Mouse (Mus musculus): ENCODE measurements at regions not wholly inside any gene's neighbourhood (a gene's known extent, or its start where the extent isn't known, plus 50 kb on each side); places are given as distances from the start of the nearest gene placed in this dataset.

DNA sequence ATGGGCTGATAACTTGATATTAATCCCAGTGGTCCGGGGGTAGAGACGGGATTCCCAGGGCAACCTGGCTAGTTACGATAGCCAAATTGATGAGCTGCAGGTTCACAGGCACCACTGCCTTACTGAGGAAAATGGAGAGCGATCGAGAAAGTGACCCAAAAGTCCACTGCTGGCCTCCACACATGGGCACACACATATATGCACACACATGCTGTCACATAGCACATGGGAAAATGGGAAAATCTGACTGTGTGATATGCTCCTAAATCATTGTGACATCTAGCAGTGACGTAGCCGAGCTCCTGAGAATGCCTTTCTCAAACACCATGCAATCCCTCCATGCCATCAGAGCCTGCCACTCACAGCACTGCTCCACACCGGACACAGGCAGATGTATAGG is 83.8 kb upstream of the Cpsf6 start:
- no peak for DNase-seq (ENCODE audit: low read depth, low spot score)

DNA sequence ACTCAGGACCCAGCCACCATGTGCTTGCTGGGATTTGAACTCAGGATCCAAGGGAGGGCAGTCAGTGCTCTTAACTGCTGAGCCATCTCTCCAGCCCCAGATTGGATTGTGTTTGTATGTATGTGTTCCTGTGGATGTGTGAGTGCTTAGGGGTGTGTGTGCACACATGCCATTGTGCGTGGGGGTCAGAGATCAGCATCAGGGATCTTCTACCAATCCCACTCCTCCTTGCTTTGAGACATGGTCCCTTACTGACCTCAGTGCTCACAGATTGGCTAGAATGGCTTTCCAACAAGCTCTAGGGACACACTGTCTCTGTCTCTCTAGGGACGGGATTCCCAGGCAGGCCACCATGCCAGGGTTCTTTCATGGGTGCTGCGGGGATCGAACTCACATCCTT is 83.1 kb upstream of the Cpsf6 start:
- DNase-seq (ENCODE audit: low read depth, low spot score), result no peak

GRCm38 (mm10) chr10:117461791-117462516 is 82.1 kb upstream of the Cpsf6 start:
- DNase-seq (ENCODE audit: low read depth, low spot score), result no peak

GRCm38 (mm10) chr10:117461261-117461660 is 81.4 kb upstream of the Cpsf6 start:
- DNase-seq (ENCODE audit: low read depth, low spot score), result no peak

DNA sequence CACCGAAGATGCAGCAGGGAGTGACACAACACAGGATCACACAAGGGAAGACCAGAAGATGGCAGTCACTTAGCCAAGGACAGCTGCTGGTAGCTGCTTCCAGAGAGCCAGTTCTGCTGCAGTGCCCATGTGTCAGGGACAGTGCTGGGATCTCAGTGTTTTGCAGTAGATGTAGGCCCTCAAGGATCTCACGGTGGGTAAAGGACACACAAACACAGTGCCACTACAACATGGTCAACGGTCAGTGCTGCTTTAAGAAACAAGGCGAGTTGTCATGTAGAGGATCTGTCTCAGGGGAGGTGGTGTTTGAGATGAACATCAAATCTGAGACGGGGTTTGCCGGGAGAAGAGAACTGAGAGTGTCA is 80.5 kb upstream of the Cpsf6 start:
- no peak for DNase-seq (ENCODE audit: low read depth, low spot score)

DNA sequence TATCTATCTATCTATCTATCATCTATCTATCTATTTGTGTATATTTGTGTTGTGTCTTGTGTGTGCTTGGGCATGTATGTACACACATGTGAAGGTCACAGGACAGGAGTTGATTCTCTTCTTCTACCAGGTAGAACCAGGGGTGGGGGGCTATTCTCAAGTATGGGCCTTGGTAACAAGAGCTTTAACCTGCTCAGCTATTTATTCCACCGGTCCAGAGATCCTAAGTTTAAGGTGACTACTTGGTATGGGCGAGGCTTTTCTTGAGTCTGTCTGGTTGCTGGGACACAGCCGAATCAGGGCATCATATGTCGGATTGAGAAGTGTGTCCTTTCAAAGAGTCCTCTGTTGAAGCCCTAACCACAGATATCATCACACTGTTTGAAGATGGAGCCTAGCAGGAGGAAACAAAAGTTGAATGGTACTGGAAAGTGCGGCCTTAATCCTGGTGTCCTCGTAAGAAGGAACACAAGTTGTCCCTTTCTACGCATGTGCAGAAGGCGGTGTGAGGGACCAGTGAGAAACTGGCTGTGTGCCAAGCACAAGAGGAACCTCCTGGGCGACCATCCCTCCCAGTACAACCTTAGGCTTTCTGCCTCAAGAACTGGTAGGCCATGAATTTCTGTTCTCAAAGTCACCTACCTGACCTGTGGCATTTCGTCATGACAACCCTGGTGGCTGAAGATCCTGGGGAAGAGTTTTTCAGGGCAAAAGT is 80.0 kb upstream of the Cpsf6 start:
- DNase-seq (ENCODE audit: low read depth, low spot score), result no peak

DNA sequence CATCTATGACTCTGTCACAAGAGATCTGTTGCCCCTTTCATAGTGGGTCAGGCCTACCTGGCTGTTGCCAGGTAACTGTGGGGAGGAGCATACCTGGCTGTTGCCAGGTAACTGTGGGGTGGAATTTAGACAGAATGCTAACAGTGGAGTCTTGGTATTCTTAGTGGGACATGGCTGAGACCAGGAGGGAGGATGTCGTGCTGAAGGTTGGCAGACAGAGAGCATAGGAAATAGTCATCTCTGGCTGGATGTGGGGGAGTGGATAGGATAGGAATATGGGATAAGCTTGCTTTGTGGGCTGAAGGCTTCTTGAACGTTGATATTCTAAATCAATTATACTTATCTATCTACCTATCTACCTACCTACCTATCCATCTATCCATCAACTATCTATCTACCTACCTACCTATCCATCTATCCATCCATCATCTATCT is 79.2 kb upstream of the Cpsf6 start:
- DNase-seq (ENCODE audit: low read depth, low spot score), result no peak

DNA sequence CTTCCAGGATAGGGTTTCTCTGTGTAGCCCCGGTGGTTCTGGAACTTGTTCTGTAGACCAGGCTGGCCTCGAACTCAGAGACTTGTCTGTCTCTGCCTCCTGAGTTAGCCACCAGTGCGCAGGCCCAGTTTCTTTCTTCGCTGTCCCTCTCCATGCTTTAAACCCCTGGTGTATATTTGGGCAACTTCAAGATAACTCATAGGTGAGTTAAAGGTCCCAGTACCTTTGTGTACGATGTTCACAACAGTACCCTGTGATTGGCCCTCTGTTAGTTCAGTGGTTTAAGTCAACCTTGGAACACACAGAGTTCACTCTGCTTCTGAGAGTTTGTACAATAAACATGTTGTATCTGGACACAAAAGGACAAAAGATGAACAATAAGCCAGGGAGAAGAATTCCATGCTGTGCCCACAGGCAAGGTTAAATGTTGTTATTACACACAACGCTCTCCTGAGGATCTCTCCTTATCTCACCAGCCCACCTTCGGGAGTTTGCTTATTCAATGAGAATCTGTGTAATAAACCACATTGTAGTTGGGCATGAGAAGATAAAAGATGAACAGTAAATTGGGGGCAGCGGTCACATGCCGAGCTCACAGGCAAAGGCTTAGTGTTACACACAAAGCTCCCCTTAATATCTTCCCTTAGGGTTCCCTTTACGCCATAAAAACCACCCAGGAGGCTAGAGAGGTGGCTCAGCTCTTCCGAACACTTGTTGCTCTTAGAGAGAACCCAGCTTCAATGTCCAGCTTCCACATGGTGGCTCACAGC is 78.6 kb upstream of the Cpsf6 start:
- DNase-seq (ENCODE audit: low read depth, low spot score), result no peak

- no peak for DNase-seq (ENCODE audit: low read depth, low spot score)
Observed at GRCm38 (mm10) chr10:117457701-117457950, 77.8 kb upstream of the Cpsf6 start.

DNA sequence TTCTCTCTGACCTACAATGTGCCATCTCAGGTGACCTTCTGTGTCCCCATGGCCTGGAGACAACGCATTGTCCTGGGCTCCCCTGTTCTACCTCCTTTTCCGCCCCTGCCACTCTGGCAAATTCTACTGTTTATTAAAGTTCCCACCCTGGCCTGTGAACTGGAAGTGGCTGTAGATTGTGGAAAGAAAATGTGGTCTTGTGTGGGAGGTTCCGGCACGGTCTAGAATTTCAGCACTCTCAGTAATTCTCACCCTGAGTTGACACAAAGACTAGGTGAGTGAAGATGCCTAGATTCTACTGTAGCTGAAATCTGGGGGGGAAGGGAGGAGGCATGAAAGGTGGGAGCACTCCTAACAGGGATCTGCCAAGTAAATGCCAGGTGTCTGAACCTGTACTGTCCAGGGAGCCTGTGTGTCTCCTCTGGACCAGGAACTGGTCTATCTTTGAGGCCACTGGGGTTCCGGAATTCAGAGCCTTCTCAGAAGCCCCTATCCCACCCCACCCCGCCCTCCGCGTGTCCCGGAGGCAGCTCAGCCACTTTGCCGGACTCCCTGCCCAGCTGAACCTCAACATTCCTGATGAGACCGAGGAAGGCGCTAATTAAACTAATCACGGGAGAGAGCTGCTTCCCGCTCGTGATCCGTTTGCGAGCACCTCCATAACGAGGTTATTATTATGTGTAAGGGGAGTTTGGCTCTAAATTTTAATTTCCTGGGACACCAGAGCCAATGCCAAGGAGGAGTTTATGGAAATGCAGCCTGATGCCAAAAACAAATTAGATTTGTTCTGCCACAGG is 77.3 kb upstream of the Cpsf6 start:
- DNase-seq (ENCODE audit: low read depth, low spot score), result no peak

GRCm38 (mm10) chr10:117456427-117456826 is 76.6 kb upstream of the Cpsf6 start:
- no peak for DNase-seq (ENCODE audit: low read depth, low spot score)

DNA sequence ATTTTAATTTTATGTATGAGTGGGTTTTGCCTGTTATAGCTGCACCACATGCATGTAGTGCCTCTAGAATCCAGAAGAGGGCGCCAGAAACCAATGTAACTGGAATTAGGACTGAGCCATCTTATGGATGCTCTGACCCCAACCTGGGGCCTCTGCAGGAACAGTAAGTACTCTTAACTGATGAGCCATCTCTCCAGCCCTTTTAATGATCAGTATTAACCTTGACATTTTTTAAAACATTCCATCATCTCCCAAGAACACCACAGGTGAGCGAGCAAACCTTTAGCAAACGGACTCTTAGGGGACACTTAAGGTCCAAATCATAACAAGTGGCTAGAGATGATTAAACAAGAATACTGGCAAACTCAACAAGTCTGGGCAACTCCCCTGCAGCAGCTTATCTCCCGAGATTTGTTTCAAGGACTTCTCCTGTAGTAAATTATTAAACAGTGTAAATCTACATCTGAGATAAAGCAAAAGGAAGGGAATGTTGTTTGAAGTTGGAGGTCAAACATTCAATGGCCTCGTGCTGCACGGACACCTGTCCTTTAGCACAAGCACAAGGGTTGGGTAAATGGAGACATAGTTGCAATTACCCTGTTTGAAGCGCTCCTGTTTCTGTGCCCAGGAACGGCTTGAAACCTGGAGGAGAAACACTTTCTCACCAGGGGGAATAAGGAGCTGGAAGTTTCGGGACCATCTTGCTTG is 75.9 kb upstream of the Cpsf6 start:
- DNase-seq (ENCODE audit: low read depth, low spot score), result peak; percentile 41

- DNase-seq (ENCODE audit: low read depth, low spot score), result no peak
Observed at GRCm38 (mm10) chr10:117454711-117455591, 75.1 kb upstream of the Cpsf6 start.

DNA sequence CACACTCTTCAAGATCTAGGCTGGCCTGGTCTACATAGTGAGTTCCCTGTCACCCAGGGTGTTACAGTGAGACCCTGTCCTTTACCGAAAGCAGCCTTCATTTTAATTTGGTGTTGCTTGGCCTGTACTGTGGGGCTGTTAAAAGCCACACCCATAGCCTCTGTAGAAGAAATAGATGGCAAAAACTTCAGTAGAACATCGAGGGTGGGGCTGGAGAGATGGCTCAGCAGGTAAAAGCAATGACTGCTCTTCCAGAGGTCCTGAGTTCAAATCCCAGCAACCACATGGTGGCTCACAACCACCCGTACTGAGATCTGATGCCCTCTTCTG is 74.3 kb upstream of the Cpsf6 start:
- no peak for DNase-seq (ENCODE audit: low read depth, low spot score)

GRCm38 (mm10) chr10:117453406-117454170 is 73.8 kb upstream of the Cpsf6 start:
- no peak for DNase-seq (ENCODE audit: low read depth, low spot score)

DNA sequence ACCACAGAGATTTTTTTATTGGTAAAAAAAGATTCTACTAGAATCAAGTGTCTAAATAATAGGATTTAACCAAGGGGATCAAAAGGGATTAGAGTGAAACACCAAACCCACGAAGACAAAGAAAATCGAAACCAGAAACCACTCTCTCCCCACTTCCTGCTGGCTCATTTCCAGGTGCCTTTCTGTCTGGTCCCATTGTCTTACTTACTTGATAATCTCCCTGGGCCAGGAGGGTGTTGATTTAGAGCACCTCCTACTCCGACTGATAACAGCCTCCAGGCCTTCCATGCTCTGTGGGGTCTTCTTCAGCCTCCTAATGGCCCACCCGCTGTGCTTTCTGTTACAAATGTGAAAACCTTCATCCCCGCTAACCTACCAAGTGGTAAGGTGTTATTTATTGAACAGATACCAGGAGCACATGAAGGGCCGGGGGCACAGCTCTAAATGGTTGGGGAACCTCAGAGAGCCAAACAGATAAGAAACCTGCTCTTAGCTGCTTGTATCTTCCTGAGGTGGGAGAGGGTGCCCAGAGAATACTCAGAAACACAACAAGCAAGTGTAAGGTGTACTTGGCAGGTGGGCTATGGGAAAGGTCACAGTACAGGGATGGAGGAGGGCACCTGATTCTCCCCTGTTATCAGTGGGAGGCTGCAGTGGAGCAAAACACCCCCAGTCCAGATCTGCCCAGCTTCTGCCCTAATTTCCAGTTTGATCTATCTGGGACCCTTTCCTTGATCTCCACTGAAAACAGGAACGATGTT is 72.6 kb upstream of the Cpsf6 start:
- DNase-seq (ENCODE audit: low read depth, low spot score), result no peak

GRCm38 (mm10) chr10:117451396-117452185 is 71.8 kb upstream of the Cpsf6 start:
- DNase-seq (ENCODE audit: low read depth, low spot score), result no peak

GRCm38 (mm10) chr10:117450631-117451030 is 70.8 kb upstream of the Cpsf6 start:
- no peak for DNase-seq (ENCODE audit: low read depth, low spot score)

All from retina, adult 2 months (tissue).